Mouse (Mus musculus) liver, embryonic 14.5 days (tissue): Measurements from ENCODE around the gene Usp36. TPM values are rescaled to one million over a fixed set of nuclear protein-coding genes. Genes with fewer than 3 reads are reported as not detected.

Source experiments
- ATAC-seq: fragments of 200-750 bp; cut with Nextera tagmentation; 2 replicates; pipeline ENCODE4 v1.8.0; 2017; ENCODE audit warnings: moderate number of reproducible peaks, mild to moderate bottlenecking, moderate library complexity; ENCODE audit not compliant: insufficient read depth
- DNase-seq, 3 experiments: peaks; one replicate each; pipeline ENCODE4 v3.0.0-alpha.2; 2012 to 2013; ENCODE audit warnings: low read depth in 3 of 3, low spot score in 3 of 3
- H3K27ac ChIP-seq: fragments of 300-500 bp; sonication (generic); 2 replicates; pipeline ENCODE4 v1.5.1; 2014; ENCODE audit warnings: moderate library complexity, mild to moderate bottlenecking, control low read depth, inconsistent platforms
- H3K27me3 ChIP-seq: fragments of 300-500 bp; sonication (generic); 2 replicates; pipeline ENCODE4 v1.6.1; 2014; ENCODE audit warnings: mild to moderate bottlenecking, low read length, moderate library complexity; ENCODE audit not compliant: control insufficient read depth, insufficient read depth
- H3K36me3 ChIP-seq: fragments of 300-500 bp; sonication (generic); replicated peaks from 2 replicates; pipeline ENCODE4 v1.6.1; 2014; ENCODE audit warnings: low read depth; ENCODE audit not compliant: control insufficient read depth, insufficient read depth
- H3K4me1 ChIP-seq, 2 experiments: fragments of 200-500 bp in 1 of 2; fragments of 300-500 bp in 1 of 2; sonication (generic) in 1 of 2; replicated peaks; 2 replicates each; pipeline ENCODE4 v1.6.1; 2012 to 2014; ENCODE audit warnings: antibody characterized with exemption in 1 of 2, inconsistent platforms in 1 of 2, low read length in 1 of 2; ENCODE audit not compliant: control insufficient read depth in 2 of 2, insufficient read depth in 2 of 2
- H3K4me2 ChIP-seq: fragments of 300-500 bp; sonication (generic); 2 replicates; pipeline ENCODE4 v1.6.1; 2014; ENCODE audit warnings: low read depth, mild to moderate bottlenecking, control low read depth, moderate library complexity
- H3K4me3 ChIP-seq, 2 experiments: fragments of 200-500 bp in 1 of 2; fragments of 300-500 bp in 1 of 2; sonication (generic) in 1 of 2; 2 replicates each; pipeline ENCODE4 v1.5.1; 2012 to 2014; ENCODE audit warnings: low read depth in 2 of 2, low read length in 2 of 2, mild to moderate bottlenecking in 2 of 2, control low read depth in 1 of 2, inconsistent platforms in 1 of 2, moderate library complexity in 1 of 2; ENCODE audit not compliant: insufficient read depth in 1 of 2
- H3K9ac ChIP-seq: fragments of 300-500 bp; sonication (generic); replicated peaks from 2 replicates; pipeline ENCODE4 v1.6.1; 2014; ENCODE audit warnings: mild to moderate bottlenecking, control low read depth, moderate library complexity
- H3K9me3 ChIP-seq: fragments of 300-500 bp; sonication (generic); 2 replicates; pipeline ENCODE4 v1.6.1; 2016; ENCODE audit warnings: low read length, mixed read lengths; ENCODE audit not compliant: control insufficient read depth
- CTCF ChIP-seq: IDR thresholded peaks from 2 replicates; pipeline ENCODE4 v1.5.1; 2016; ENCODE audit warnings: antibody characterized with exemption, low read depth, control low read depth
- EP300 ChIP-seq: IDR thresholded peaks from 2 replicates; pipeline ENCODE4 v1.6.1; 2016; ENCODE audit warnings: antibody characterized with exemption, low read depth
- WGBS: fragments of 180-500 bp; shearing (Covaris S2); extraction: QIAGEN DNeasy Blood & Tissue Kit; methylation state at CpG from one replicate; pipeline ENCODE4 v1.1.7; 2014; ENCODE audit not compliant: insufficient replicate concordance; 5-methylcytosine and 5-hydroxymethylcytosine counted together
- polyA plus RNA-seq, 2 experiments: library from polyadenylated mRNA; depleted of rRNA in 1 of 2; stranded (reverse) in 1 of 2; unstranded in 1 of 2; fragments of >200 nt; fragmentation: Nextera tagmentation in 1 of 2; extraction: Ambion mirVana in 1 of 2; gene quantifications; 2 replicates each; pipeline versions ENCODE4 v1.2.1 to v1.2.3; 2012 to 2014

Usp36 gene
- polyA plus RNA-seq, 2 experiments, result 4.1 to 5.3 TPM

- WGBS, result 79% methylated on average over 14 of the region's 14 CpGs
- ATAC-seq, result no peak
- H3K4me2 ChIP-seq, result no peak overlapping the region
- no peak overlapping the region for H3K4me3 ChIP-seq
- no peak overlapping the region for H3K27ac ChIP-seq
- H3K36me3 ChIP-seq, result no peaks in the 10 kb centered on the region
- H3K27me3 ChIP-seq, result no peaks in the 10 kb centered on the region
- peaks cover 0 to 4% of the 10 kb centered on the region in 2 experiments; a peak in 1 of 4 replicates for H3K4me1 ChIP-seq
- H3K9ac ChIP-seq, result no peak overlapping the region
- DNase-seq, result no peak
- no peaks in the 10 kb centered on the region for H3K9me3 ChIP-seq
- TF ChIP-seq EP300 (no peak), CTCF (no peak)
Observed at GRCm38 (mm10) chr11:118330361-118330760, 40.3 kb upstream of the Usp36 start.

- Histone ChIP-seq H3K9ac (no peak overlapping the region), H3K27ac (no peak overlapping the region), H3K4me1 (peaks cover 0 to 4% of the 10 kb centered on the region in 2 experiments; a peak in 1 of 4 replicates), H3K4me3 (no peak overlapping the region), H3K4me2 (no peak overlapping the region), H3K36me3 (no peaks in the 10 kb centered on the region), H3K27me3 (no peaks in the 10 kb centered on the region), H3K9me3 (no peaks in the 10 kb centered on the region)
- ATAC-seq (no peak), DNase-seq (no peak)
- TF ChIP-seq EP300, result no peak
- no peak for TF ChIP-seq CTCF
- WGBS, result 72% methylated on average over 5 of the region's 5 CpGs
Observed at GRCm38 (mm10) chr11:118328947-118329346, 38.9 kb upstream of the Usp36 start.

DNA sequence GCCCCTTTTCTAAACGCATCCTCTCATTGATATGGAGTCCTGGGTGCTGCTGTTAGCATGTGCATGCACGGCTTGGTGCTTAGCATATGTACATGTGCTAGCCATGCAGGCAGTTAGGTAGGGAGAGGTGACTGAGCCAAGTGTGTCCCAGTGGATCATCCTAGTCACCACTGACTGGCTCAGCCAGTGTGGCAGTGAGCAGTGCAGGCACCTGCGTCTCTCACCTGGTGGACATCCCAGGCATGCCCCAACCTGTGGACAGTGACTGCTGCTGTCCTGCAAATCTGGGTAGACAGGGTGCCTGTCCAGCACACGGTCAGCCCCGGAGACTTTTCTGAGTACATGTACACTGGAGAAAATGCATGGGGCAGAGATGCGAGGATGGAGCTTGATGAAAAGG is 38.5 kb upstream of the Usp36 start:
- Histone ChIP-seq H3K9me3 (no peaks in the 10 kb centered on the region), H3K4me2 (no peak overlapping the region), H3K27me3 (no peaks in the 10 kb centered on the region), H3K27ac (no peak overlapping the region), H3K9ac (no peak overlapping the region), H3K4me3 (no peak overlapping the region), H3K36me3 (no peaks in the 10 kb centered on the region), H3K4me1 (peaks cover 0 to 7% of the 10 kb centered on the region in 2 experiments; a peak in 1 of 4 replicates)
- 68% methylated on average over 6 of the region's 6 CpGs for WGBS
- ATAC-seq (no peak), DNase-seq (no peak)
- TF ChIP-seq CTCF (no peak), EP300 (no peak)

DNA sequence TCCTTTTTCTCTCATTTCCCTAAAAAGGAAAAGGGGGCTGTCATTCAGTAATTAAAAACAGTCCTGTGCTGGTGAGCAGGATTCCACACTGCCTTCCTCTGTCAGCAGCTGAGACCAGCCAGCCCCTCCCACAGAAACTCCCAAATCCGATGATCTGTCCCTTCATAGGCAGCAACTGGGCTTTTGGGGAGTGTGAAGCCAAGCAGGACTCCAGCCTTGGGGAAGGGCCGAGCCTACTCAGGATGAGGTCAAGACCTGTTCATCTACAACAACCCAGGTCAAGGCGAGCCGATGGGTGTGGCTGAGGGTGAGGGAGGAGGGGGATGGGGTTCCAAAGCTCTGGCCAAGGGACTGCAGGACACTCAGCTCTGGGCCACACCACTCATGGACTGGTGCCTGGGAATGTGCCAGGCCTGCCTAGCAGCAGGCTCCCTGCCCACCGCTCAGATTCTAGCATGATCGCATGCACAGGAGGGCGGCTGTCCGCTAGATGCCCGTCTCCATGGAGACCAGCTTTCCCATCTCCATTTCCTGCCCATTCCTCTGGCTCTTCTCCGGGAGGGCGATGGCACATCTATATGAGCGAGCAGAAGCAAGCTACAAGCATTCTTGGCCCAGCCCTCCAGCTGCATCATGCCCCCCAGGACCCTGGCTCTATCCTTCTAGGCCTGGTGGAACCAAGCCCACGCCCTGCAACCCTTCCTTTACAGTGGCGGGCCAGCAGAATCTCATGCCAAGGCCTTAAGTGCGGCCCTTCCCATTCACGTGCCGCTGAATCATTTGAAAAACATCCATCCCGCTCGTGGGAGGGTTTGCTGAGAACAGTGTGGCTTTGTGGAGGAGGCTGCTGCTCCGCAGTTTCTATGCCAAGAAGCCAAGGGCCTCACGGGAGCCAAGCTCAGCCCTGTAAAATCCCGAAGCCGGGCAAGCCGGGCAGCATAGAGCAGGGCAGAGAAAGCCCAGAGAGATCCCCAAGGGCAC is 37.2 kb upstream of the Usp36 start:
- TF ChIP-seq CTCF (no peak), EP300 (no peak)
- H3K36me3 ChIP-seq, result no peaks in the 10 kb centered on the region
- ATAC-seq (no peak), DNase-seq (no peak)
- no peaks in the 10 kb centered on the region for H3K27me3 ChIP-seq
- peaks cover 0 to 7% of the 10 kb centered on the region in 2 experiments; a peak in 1 of 4 replicates for H3K4me1 ChIP-seq
- H3K9ac ChIP-seq, result no peak overlapping the region
- WGBS, result 74% methylated on average over 24 of the region's 24 CpGs
- H3K9me3 ChIP-seq, result no peaks in the 10 kb centered on the region
- H3K4me3 ChIP-seq, result no peak overlapping the region
- H3K4me2 ChIP-seq, result no peak overlapping the region
- no peak overlapping the region for H3K27ac ChIP-seq

- Histone ChIP-seq H3K4me1 (peaks cover 0 to 7% of the 10 kb centered on the region in 2 experiments; a peak in 1 of 4 replicates), H3K9me3 (no peaks in the 10 kb centered on the region), H3K4me2 (no peak overlapping the region), H3K9ac (no peak overlapping the region), H3K4me3 (no peak overlapping the region), H3K27ac (no peak overlapping the region), H3K27me3 (no peaks in the 10 kb centered on the region), H3K36me3 (no peaks in the 10 kb centered on the region)
- 63% methylated on average over 4 of the region's 4 CpGs for WGBS
- ATAC-seq (no peak), DNase-seq (no peak)
- TF ChIP-seq EP300 (no peak), CTCF (no peak)
Observed at GRCm38 (mm10) chr11:118326491-118326890, 36.4 kb upstream of the Usp36 start.
